Mouse (Mus musculus) hindbrain, embryonic 16.5 days (tissue): Measurements from ENCODE around the gene Tmem138. TPM values are rescaled to one million over a fixed set of nuclear protein-coding genes. Genes with fewer than 3 reads are reported as not detected.

Experiments
- ATAC-seq: fragments of 200-750 bp; cut with Nextera tagmentation; 2 replicates; pipeline ENCODE4 v1.8.0; 2017; ENCODE audit warnings: moderate TSS enrichment, moderate library complexity
- H3K27ac ChIP-seq: fragments of 300-500 bp; sonication (generic); 2 replicates; pipeline ENCODE4 v1.5.1; 2014; ENCODE audit warnings: low read depth, mild to moderate bottlenecking, control low read depth, low read length, moderate library complexity
- H3K27me3 ChIP-seq: fragments of 300-500 bp; sonication (generic); replicated peaks from 2 replicates; pipeline ENCODE4 v1.6.1; 2014; ENCODE audit warnings: low read length; ENCODE audit not compliant: control insufficient read depth, insufficient read depth
- H3K36me3 ChIP-seq: fragments of 300-500 bp; sonication (generic); 2 replicates; pipeline ENCODE4 v1.6.1; 2014; ENCODE audit warnings: mild to moderate bottlenecking, low read length, moderate library complexity, mixed read lengths; ENCODE audit not compliant: control insufficient read depth, insufficient read depth
- H3K4me1 ChIP-seq: fragments of 300-500 bp; sonication (generic); 2 replicates; pipeline ENCODE4 v1.6.1; 2014; ENCODE audit warnings: low read depth, low read length; ENCODE audit not compliant: control insufficient read depth, insufficient read depth
- H3K4me2 ChIP-seq: fragments of 300-500 bp; sonication (generic); 2 replicates; pipeline ENCODE4 v1.6.1; 2014; ENCODE audit warnings: mild to moderate bottlenecking, low read length, control low read depth, moderate library complexity
- H3K4me3 ChIP-seq: fragments of 300-500 bp; sonication (generic); 2 replicates; pipeline ENCODE4 v1.5.1; 2014; ENCODE audit warnings: mild to moderate bottlenecking, low read length, control low read depth, moderate library complexity
- H3K9ac ChIP-seq: fragments of 300-500 bp; sonication (generic); 2 replicates; pipeline ENCODE4 v1.6.1; 2014; ENCODE audit warnings: low read depth, mild to moderate bottlenecking, control low read depth, low read length, moderate library complexity
- H3K9me3 ChIP-seq: fragments of 300-500 bp; sonication (generic); 2 replicates; pipeline ENCODE4 v1.6.1; 2014; ENCODE audit warnings: mild to moderate bottlenecking, low read length, moderate library complexity; ENCODE audit not compliant: control insufficient read depth
- WGBS: fragments of 180-500 bp; shearing (Covaris S2); extraction: QIAGEN DNeasy Blood & Tissue Kit; methylation state at CpG from one replicate; pipeline ENCODE4 v1.1.7; 2014; 5-methylcytosine and 5-hydroxymethylcytosine counted together
- polyA plus RNA-seq: library from polyadenylated mRNA; unstranded; fragments of >200 nt; fragmentation: Nextera tagmentation; extraction: Ambion mirVana; gene quantifications from 2 replicates; pipeline ENCODE4 v1.2.1, GENCODE M21; 2015

Tmem138 gene
- polyA plus RNA-seq: 36.2 and 41.4 TPM in 2 replicates

- Histone ChIP-seq H3K36me3 (peaks cover 12% of the 10 kb centered on the region), H3K4me3 (peak within 1 kb of the TSS; percentile 70), H3K4me2 (peak within 1 kb of the TSS; percentile 77), H3K27me3 (no peaks in the 10 kb centered on the region), H3K27ac (peak within 1 kb of the TSS; percentile 93), H3K9me3 (no peaks in the 10 kb centered on the region), H3K4me1 (peaks cover 15% of the 10 kb centered on the region), H3K9ac (peak within 1 kb of the TSS; percentile 78)
- WGBS: under 1% methylated on average over 44 of the region's 44 CpGs
- peak; percentile 98 for ATAC-seq
These were observed at the start of gene Tmem138, which contains the start of gene Cyb561a3 for GRCm38 (mm10) chr19:10576690-10577561. TSS of gene Tmem138 (minus strand) at chr19:10577362. TSS of gene Cyb561a3 (plus strand) at chr19:10577172.

GRCm38 (mm10) chr19:10608573-10609240 is 31.5 kb upstream of the Tmem138 start:
- 88% methylated on average over 5 of the region's 5 CpGs for WGBS
- peaks cover 16% of the 10 kb centered on the region for H3K4me1 ChIP-seq
- no peak overlapping the region for H3K9ac ChIP-seq
- H3K4me3 ChIP-seq: no peak overlapping the region
- H3K4me2 ChIP-seq: no peak overlapping the region
- H3K27me3 ChIP-seq: no peaks in the 10 kb centered on the region
- ATAC-seq: no peak
- no peak overlapping the region for H3K27ac ChIP-seq
- H3K36me3 ChIP-seq: peaks cover 50% of the 10 kb centered on the region
- H3K9me3 ChIP-seq: no peaks in the 10 kb centered on the region

- Histone ChIP-seq H3K4me3 (peak overlapping the region; percentile 72), H3K4me1 (peaks cover 26% of the 10 kb centered on the region), H3K9me3 (no peaks in the 10 kb centered on the region), H3K36me3 (peaks cover 25% of the 10 kb centered on the region), H3K27me3 (no peaks in the 10 kb centered on the region), H3K9ac (peak overlapping the region; percentile 84), H3K4me2 (peak overlapping the region; percentile 76), H3K27ac (peak overlapping the region; percentile 92)
- ATAC-seq: no peak
- 7% methylated on average over 20 of the region's 20 CpGs for WGBS
These were observed 28.9 kb upstream of the Tmem138 start for GRCm38 (mm10) chr19:10605901-10606622.

- H3K9ac ChIP-seq: peak within 1 kb of the TSS; percentile 86
- H3K4me2 ChIP-seq: peak within 1 kb of the TSS; percentile 85
- H3K4me3 ChIP-seq: peak within 1 kb of the TSS; percentile 72
- ATAC-seq: peak; percentile 98
- peak within 1 kb of the TSS; percentile 92 for H3K27ac ChIP-seq
- H3K4me1 ChIP-seq: peaks cover 26% of the 10 kb centered on the region
- H3K9me3 ChIP-seq: no peaks in the 10 kb centered on the region
- H3K36me3 ChIP-seq: peaks cover 21% of the 10 kb centered on the region
- H3K27me3 ChIP-seq: no peaks in the 10 kb centered on the region
- under 1% methylated on average over 47 of the region's 49 CpGs for whole genome bisulfite sequencing
These were observed 28.2 kb upstream of the Tmem138 start, which contains the start of the genes Ddb1 and Tkfc for GRCm38 (mm10) chr19:10605293-10605900. TSS of gene Ddb1 (plus strand) at chr19:10605327. TSS of gene Tkfc (minus strand) at chr19:10605654.

- Histone ChIP-seq H3K36me3 (peaks cover 18% of the 10 kb centered on the region), H3K9me3 (no peaks in the 10 kb centered on the region), H3K27ac (peak overlapping the region; percentile 92), H3K4me2 (peak overlapping the region; percentile 85), H3K4me3 (peak overlapping the region; percentile 72), H3K27me3 (no peaks in the 10 kb centered on the region), H3K9ac (peak overlapping the region; percentile 86), H3K4me1 (peaks cover 26% of the 10 kb centered on the region)
- WGBS: 63% methylated on average over 3 of the region's 3 CpGs
- ATAC-seq: no peak
These were observed 27.4 kb upstream of the Tmem138 start for GRCm38 (mm10) chr19:10604534-10604933.

GRCm38 (mm10) chr19:10603660-10604523 is 26.7 kb upstream of the Tmem138 start:
- Histone ChIP-seq H3K9ac (no peak overlapping the region), H3K27me3 (no peaks in the 10 kb centered on the region), H3K9me3 (no peaks in the 10 kb centered on the region), H3K27ac (no peak overlapping the region; the same call in 1 of the 2 replicates), H3K4me1 (peaks cover 26% of the 10 kb centered on the region), H3K4me3 (no peak overlapping the region), H3K4me2 (no peak overlapping the region), H3K36me3 (peaks cover 19% of the 10 kb centered on the region)
- ATAC-seq: no peak
- WGBS: 88% methylated on average over 18 of the region's 18 CpGs

- ATAC-seq: peak; percentile 56
- Histone ChIP-seq H3K27me3 (no peaks in the 10 kb centered on the region), H3K4me1 (peaks cover 26% of the 10 kb centered on the region), H3K27ac (peak overlapping the region; percentile 90), H3K4me2 (peak overlapping the region; percentile 74), H3K9ac (peak overlapping the region; percentile 70), H3K36me3 (peaks cover 10% of the 10 kb centered on the region; the same call in 1 of the 2 replicates), H3K4me3 (peak overlapping the region; percentile 35), H3K9me3 (no peaks in the 10 kb centered on the region)
- 1% methylated on average over 9 of the region's 9 CpGs for WGBS
These were observed 25.6 kb upstream of the Tmem138 start for GRCm38 (mm10) chr19:10602787-10603186.
